Mouse (Mus musculus) macrophage (primary cell): ENCODE measurements around the gene Adamtsl3. TPM values are rescaled to one million over a fixed set of nuclear protein-coding genes. Genes with fewer than 3 reads are reported as not detected.

Experiments used
- H3K27ac ChIP-seq: fragments of 350-480 bp; formaldehyde crosslinking; 2 replicates; pipeline ENCODE4 v1.9.0; 2021
- H3K36me3 ChIP-seq: fragments of 350-480 bp; formaldehyde crosslinking; 2 replicates; pipeline ENCODE4 v1.9.0; 2021; ENCODE audit errors: inconsistent target
- H3K4me3 ChIP-seq: fragments of 350-480 bp; formaldehyde crosslinking; 2 replicates; pipeline ENCODE4 v1.9.0; 2021; ENCODE audit errors: inconsistent target
- H3K79me2 ChIP-seq: fragments of 350-480 bp; formaldehyde crosslinking; 2 replicates; pipeline ENCODE4 v1.9.0; 2021; ENCODE audit errors: inconsistent target
- WGBS: methylation state at CpG from one replicate; pipeline ENCODE4 v1.1.7; 2026; ENCODE audit warnings: inconsistent platforms; ENCODE audit not compliant: missing documents; 5-methylcytosine and 5-hydroxymethylcytosine counted together
- polyA plus RNA-seq: library from polyadenylated mRNA; stranded (reverse); fragments of 250-400 nt; gene quantifications from 3 replicates; pipeline ENCODE4 v1.2.4, GENCODE M21; 2018; ENCODE audit warnings: inconsistent platforms

The Adamtsl3 gene
- polyA plus RNA-seq, 1 experiment from 2014 or later = not detected

GRCm38 (mm10) chr7:82338532-82338931, 3.0 kb downstream of the Adamtsl3 start:
- WGBS = 74% methylated on average over 4 of the region's 4 CpGs
- Histone ChIP-seq H3K4me3 (no peak overlapping the region), H3K36me3 (no peaks in the 10 kb centered on the region), H3K79me2 (no peaks in the 10 kb centered on the region), H3K27ac (no peak overlapping the region)

- 24% methylated on average over 3 of the region's 3 CpGs for WGBS
- Histone ChIP-seq H3K27ac (no peak overlapping the region), H3K4me3 (no peak overlapping the region), H3K79me2 (no peaks in the 10 kb centered on the region), H3K36me3 (no peaks in the 10 kb centered on the region)
Measured at GRCm38 (mm10) chr7:82339214-82339613, 3.7 kb downstream of the Adamtsl3 start.

DNA sequence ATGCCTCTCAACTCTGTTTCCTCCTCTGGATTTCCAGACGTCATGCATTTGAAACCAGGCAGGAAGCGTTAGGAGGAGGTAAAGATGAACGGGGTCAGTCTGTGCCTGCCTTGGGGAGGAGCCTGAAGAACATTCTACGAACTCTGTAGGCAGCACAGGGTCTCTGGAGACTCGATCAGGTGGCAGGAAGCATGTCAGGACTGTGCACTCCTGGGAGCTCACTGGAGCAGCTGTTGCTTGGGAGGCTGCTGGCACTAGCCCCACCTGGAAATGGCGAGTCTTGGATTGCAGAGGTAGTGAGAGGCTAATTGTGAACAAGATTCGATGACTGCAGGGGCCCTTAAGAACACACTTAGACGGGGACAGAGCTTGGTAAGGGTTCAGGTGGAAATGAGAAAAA, 6.0 kb downstream of the Adamtsl3 start:
- H3K4me3 ChIP-seq = no peak overlapping the region
- 19% methylated on average over 8 of the region's 8 CpGs for WGBS
- H3K36me3 ChIP-seq = no peaks in the 10 kb centered on the region
- H3K27ac ChIP-seq = no peak overlapping the region
- no peaks in the 10 kb centered on the region for H3K79me2 ChIP-seq

GRCm38 (mm10) chr7:82346706-82347105, 11.2 kb downstream of the Adamtsl3 start:
- Histone ChIP-seq H3K36me3 (no peaks in the 10 kb centered on the region), H3K27ac (no peak overlapping the region), H3K4me3 (no peak overlapping the region), H3K79me2 (no peaks in the 10 kb centered on the region)
- WGBS = 89% methylated on average over 2 of the region's 2 CpGs

DNA sequence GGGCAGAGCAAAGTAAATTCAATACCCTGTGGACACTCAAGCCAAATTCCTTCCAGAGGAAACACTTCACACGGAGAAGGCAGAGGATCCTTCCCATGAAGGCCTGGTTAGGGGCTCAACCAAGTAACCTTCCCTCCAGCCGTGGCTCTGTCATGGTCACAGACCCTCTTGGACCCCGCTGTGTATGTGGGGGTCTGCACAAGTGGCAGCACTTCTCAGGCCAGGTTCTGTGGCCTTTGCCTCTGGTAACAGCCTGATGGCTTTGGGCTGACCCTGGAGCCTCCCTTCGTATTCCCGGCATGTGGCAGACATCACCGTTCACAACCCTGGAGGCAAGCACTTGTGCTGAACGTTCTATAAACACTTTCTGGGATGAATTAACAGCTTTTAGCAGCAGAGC, 14.3 kb downstream of the Adamtsl3 start:
- no peaks in the 10 kb centered on the region for H3K36me3 ChIP-seq
- H3K79me2 ChIP-seq = no peaks in the 10 kb centered on the region
- H3K4me3 ChIP-seq = no peak overlapping the region
- 95% methylated on average over 7 of the region's 7 CpGs for WGBS
- H3K27ac ChIP-seq = no peak overlapping the region

- Histone ChIP-seq H3K27ac (no peak overlapping the region), H3K79me2 (no peaks in the 10 kb centered on the region), H3K36me3 (no peaks in the 10 kb centered on the region), H3K4me3 (no peak overlapping the region)
- 94% methylated on average over 3 of the region's 3 CpGs for WGBS
Measured at GRCm38 (mm10) chr7:82350421-82350820, 14.9 kb downstream of the Adamtsl3 start.

- H3K36me3 ChIP-seq = no peaks in the 10 kb centered on the region
- no peak overlapping the region for H3K27ac ChIP-seq
- no peak overlapping the region for H3K4me3 ChIP-seq
- no peaks in the 10 kb centered on the region for H3K79me2 ChIP-seq
- WGBS = 87% methylated on average over 5 of the region's 5 CpGs
Measured at GRCm38 (mm10) chr7:82359146-82359545, 23.7 kb downstream of the Adamtsl3 start.

- no peaks in the 10 kb centered on the region for H3K36me3 ChIP-seq
- H3K4me3 ChIP-seq = no peak overlapping the region
- WGBS = 35% methylated on average over 5 of the region's 5 CpGs
- no peak overlapping the region for H3K27ac ChIP-seq
- no peaks in the 10 kb centered on the region for H3K79me2 ChIP-seq
Measured at GRCm38 (mm10) chr7:82359674-82360073, 24.2 kb downstream of the Adamtsl3 start.

- WGBS = 25% methylated on average over 4 of the region's 4 CpGs
- Histone ChIP-seq H3K27ac (no peak overlapping the region), H3K4me3 (no peak overlapping the region), H3K79me2 (no peaks in the 10 kb centered on the region), H3K36me3 (no peaks in the 10 kb centered on the region)
Measured at GRCm38 (mm10) chr7:82360186-82360585, 24.7 kb downstream of the Adamtsl3 start.

GRCm38 (mm10) chr7:82361127-82361526, 25.6 kb downstream of the Adamtsl3 start:
- no peak overlapping the region for H3K4me3 ChIP-seq
- 11% methylated on average over 5 of the region's 5 CpGs for WGBS
- no peaks in the 10 kb centered on the region for H3K36me3 ChIP-seq
- no peaks in the 10 kb centered on the region for H3K79me2 ChIP-seq
- H3K27ac ChIP-seq = no peak overlapping the region

DNA sequence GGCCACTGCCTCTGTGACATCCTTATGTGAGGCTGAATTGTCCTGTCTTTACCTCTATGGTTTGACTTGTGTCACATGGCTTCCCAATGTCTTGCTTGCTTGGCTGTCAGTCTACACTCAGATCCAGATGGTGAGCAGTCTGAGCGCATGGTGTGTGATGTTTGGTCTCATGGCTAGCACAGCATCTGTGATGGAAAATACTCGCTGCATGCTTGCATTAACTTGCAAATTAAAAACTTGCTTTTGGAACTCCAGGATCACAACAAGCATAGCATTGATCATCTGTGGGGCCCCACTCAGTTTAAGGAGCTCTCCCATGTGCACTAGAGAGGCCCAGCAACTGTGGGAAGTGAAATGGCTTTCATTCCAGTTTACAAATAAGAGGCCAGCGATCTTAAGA, 29.1 kb downstream of the Adamtsl3 start:
- H3K36me3 ChIP-seq = no peaks in the 10 kb centered on the region
- H3K27ac ChIP-seq = no peak overlapping the region
- WGBS = 92% methylated on average over 3 of the region's 3 CpGs
- H3K4me3 ChIP-seq = no peak overlapping the region
- H3K79me2 ChIP-seq = no peaks in the 10 kb centered on the region

GRCm38 (mm10) chr7:82366056-82366455, 30.6 kb downstream of the Adamtsl3 start:
- no peaks in the 10 kb centered on the region for H3K36me3 ChIP-seq
- H3K27ac ChIP-seq = no peak overlapping the region
- no peaks in the 10 kb centered on the region for H3K79me2 ChIP-seq
- WGBS = 50% methylated on average over 4 of the region's 4 CpGs
- no peak overlapping the region for H3K4me3 ChIP-seq

DNA sequence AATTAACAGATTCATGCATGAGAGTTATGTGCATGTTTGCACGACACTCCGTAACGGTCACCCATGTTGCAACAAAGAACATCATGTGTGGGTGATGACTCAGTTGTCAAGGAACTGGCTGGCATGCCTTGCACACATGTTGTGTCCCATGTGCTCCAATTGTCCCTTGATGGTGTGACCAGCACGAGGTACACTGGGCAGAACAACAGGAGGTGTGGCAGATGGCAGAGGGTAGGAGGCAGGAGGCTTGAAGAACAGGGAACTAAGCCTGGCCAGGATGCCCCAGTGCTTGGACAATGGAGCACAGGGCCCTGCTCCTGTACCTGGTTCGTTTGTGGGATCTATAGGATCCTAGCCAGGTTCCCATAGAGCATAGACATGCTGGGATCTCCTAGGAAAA, 31.0 kb downstream of the Adamtsl3 start:
- H3K36me3 ChIP-seq = no peaks in the 10 kb centered on the region
- 89% methylated on average over 5 of the region's 5 CpGs for WGBS
- no peaks in the 10 kb centered on the region for H3K79me2 ChIP-seq
- H3K27ac ChIP-seq = no peak overlapping the region
- H3K4me3 ChIP-seq = no peak overlapping the region

GRCm38 (mm10) chr7:82368047-82368446, 32.6 kb downstream of the Adamtsl3 start:
- no peak overlapping the region for H3K4me3 ChIP-seq
- no peaks in the 10 kb centered on the region for H3K79me2 ChIP-seq
- WGBS = 80% methylated on average over 2 of the region's 2 CpGs
- H3K36me3 ChIP-seq = no peaks in the 10 kb centered on the region
- H3K27ac ChIP-seq = no peak overlapping the region

- Histone ChIP-seq H3K4me3 (no peak overlapping the region), H3K36me3 (no peaks in the 10 kb centered on the region), H3K79me2 (no peaks in the 10 kb centered on the region), H3K27ac (no peak overlapping the region)
- 86% methylated on average over 8 of the region's 8 CpGs for WGBS
Measured at GRCm38 (mm10) chr7:82370132-82370531, 34.6 kb downstream of the Adamtsl3 start.

DNA sequence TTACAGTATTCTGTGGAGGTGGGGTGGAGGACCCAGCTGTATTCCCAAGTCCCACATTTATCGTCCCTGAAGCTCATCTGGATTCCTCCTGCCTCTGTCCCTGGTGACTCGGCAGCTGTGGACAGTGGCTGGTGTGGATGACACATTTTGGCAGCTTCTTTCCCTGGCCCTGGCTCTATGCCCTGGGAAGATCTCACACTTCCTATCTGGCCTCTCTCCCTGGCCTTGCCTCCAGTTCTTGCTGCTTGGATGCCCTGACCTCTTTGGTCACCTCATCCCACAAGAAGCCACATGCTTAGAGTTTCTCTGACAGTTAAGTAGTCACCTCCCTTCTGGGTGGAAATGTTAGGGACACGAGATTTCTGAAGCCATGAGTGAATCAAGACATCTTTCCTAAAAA, 35.9 kb downstream of the Adamtsl3 start:
- no peaks in the 10 kb centered on the region for H3K36me3 ChIP-seq
- 83% methylated on average over 3 of the region's 3 CpGs for WGBS
- H3K79me2 ChIP-seq = no peaks in the 10 kb centered on the region
- H3K27ac ChIP-seq = no peak overlapping the region
- no peak overlapping the region for H3K4me3 ChIP-seq
